Mouse (Mus musculus) liver, embryonic 14.5 days (tissue): ENCODE measurements around the gene Rps6kc1.

Experiments
- CTCF ChIP-seq: IDR thresholded peaks from 2 replicates; pipeline ENCODE4 v1.5.1; 2016; ENCODE audit warnings: antibody characterized with exemption, low read depth, control low read depth
- EP300 ChIP-seq: IDR thresholded peaks from 2 replicates; pipeline ENCODE4 v1.6.1; 2016; ENCODE audit warnings: antibody characterized with exemption, low read depth

DNA sequence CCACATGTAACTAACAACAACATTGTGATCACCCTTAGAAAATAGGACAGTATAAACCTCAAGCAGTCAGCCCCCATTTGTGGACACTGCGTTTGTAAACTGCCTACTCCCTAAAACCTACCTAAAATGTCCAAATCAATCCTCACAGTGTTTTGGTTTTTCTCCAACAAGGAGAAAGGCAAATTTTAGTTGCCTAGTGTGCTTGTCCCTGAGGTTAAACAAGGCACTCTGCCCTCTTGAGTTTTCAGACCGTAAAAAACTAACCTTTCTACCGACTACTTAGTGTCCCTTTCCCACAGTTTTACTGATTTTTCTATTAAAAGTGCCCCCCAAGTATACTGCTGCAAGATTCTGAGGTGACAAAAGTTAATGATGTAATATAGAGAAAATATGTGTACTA lies 15.7 kb upstream of the Rps6kc1 start:
- TF ChIP-seq CTCF (no peak), EP300 (no peak)
